Mouse (Mus musculus): Measurements from ENCODE around the gene Serinc3. TPM values are rescaled to one million over a fixed set of nuclear protein-coding genes. Genes with fewer than 3 reads are reported as not detected.

The Serinc3 gene
- total RNA-seq, 1 experiment from 2014 or later, result 769 TPM

- ATAC-seq (ENCODE audit: extremely low read depth, insufficient number of reproducible peaks, low FRiP score, poor library complexity, severe bottlenecking), result no peak
Measured at GRCm38 (mm10) chr2:163580069-163580945, 64.6 kb downstream of the Serinc3 start.

- ATAC-seq (ENCODE audit: extremely low read depth, insufficient number of reproducible peaks, low FRiP score, poor library complexity, severe bottlenecking), result no peak
Measured at GRCm38 (mm10) chr2:163577986-163578385, 66.9 kb downstream of the Serinc3 start.

GRCm38 (mm10) chr2:163575248-163575647, 69.7 kb downstream of the Serinc3 start:
- no peak for ATAC-seq (ENCODE audit: extremely low read depth, insufficient number of reproducible peaks, low FRiP score, poor library complexity, severe bottlenecking)

GRCm38 (mm10) chr2:163574321-163574720, 70.6 kb downstream of the Serinc3 start:
- no peak for ATAC-seq (ENCODE audit: extremely low read depth, insufficient number of reproducible peaks, low FRiP score, poor library complexity, severe bottlenecking)

Other genes starting within 250 kb of the Serinc3 start
- gene Jph2, start 247.1 kb downstream of the Serinc3 start, total RNA-seq (2017), result not detected in 2 replicates
- 63.2 and 77.3 TPM in 2 replicates for gene Oser1, start 220.4 kb downstream of the Serinc3 start, total RNA-seq (2017)
- gene Gdap1l1, start 206.7 kb downstream of the Serinc3 start, total RNA-seq (2017), result not detected in 2 replicates
- gene Fitm2, start 172.5 kb downstream of the Serinc3 start, total RNA-seq (2017), result 3.1 and 3.2 TPM in 2 replicates
- gene R3hdml, start 152.8 kb downstream of the Serinc3 start, total RNA-seq (2017), result not detected in 2 replicates
- not detected in 2 replicates for gene Hnf4a, start 138.3 kb downstream of the Serinc3 start, total RNA-seq (2017)
- gene Ttpal, start 42.8 kb downstream of the Serinc3 start, total RNA-seq (2017), result 79.6 and 87.1 TPM in 2 replicates
- 93.6 and 95.4 TPM in 2 replicates for gene Pkig, start 13.3 kb upstream of the Serinc3 start, total RNA-seq (2017)
- gene Ada, start 105.1 kb upstream of the Serinc3 start, total RNA-seq (2017), result 3.8 and 4.9 TPM in 2 replicates
- gene Ccn5, start 175.7 kb upstream of the Serinc3 start, total RNA-seq (2017), result not detected in 2 replicates
- gene Kcnk15, start 208.5 kb upstream of the Serinc3 start, total RNA-seq (2017), result not detected in 2 replicates